In the genomic region with DNA sequence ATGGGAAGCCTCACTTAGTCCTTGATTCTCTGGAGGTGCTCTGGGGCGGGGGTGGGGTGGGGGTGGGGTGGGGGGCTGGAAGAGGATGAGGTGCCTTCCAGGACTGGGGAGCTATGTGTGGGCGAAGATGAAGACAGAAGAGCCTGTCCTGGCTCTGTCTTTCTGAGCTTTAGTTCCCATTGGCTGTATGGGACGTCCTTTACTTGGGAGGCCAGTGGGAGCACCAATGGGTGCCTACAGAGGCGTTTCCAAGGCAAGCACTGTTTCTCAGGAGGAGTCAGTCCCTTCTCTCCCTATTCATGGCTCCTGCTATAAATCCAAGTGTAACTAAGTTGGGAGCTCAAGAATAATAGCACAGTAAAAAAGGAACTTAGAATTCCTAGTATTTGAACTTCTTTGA, we compare ENCODE assay signal across 9 mouse cellular contexts.
DNase-seq lines count a peak whose midpoint lies in the region; ATAC-seq lines count a peak whose summit lies in the region.
"Had no signal": no experiment of that assay in that cellular context is flagged by ENCODE, and none has a peak within 500 bp of the region (broad histone marks: within the 10 kb centered on the region; RNA-seq: fewer than 3 reads in every experiment).

No protein-coding gene starts in this region.

- no peak for ATAC-seq in heart, embryonic 12.5 days (ENCODE audit: insufficient number of reproducible peaks, low FRiP score)
- no peak for ATAC-seq in erythroblast, adult 5-6 weeks (replicated peaks; ENCODE audit: low FRiP score, poor library complexity, severe bottlenecking)
- ATAC-seq in forebrain, embryonic 16.5 days, result no peak; the same call in 1 of the 2 replicates

- H3K9me3 ChIP-seq in heart, embryonic 10.5 days, result no peaks in the 10 kb centered on the region
- H3K9me3 ChIP-seq in heart, embryonic 12.5 days (replicated peaks), result no peaks in the 10 kb centered on the region
- no peaks in the 10 kb centered on the region for H3K9me3 ChIP-seq in forebrain, embryonic 16.5 days (ENCODE audit: control insufficient read depth, low read length)
- H3K9me3 ChIP-seq: liver, embryonic 13.5 days had no signal

- H3K4me1 ChIP-seq in heart, embryonic 10.5 days, result 0 out of 2 replicates have a peak, but pooled peaks cover 5% of the 10 kb centered on the region
- no peaks in the 10 kb centered on the region for H3K4me1 ChIP-seq in heart, embryonic 12.5 days (replicated peaks)
- H3K4me1 ChIP-seq in forebrain, embryonic 16.5 days (replicated peaks; ENCODE audit: control insufficient read depth, insufficient read depth, low read length), result peaks cover 5% of the 10 kb centered on the region; the same call in 1 of the 2 replicates
- H3K4me1 ChIP-seq: liver, embryonic 13.5 days had no signal

- H3K27ac ChIP-seq in heart, embryonic 10.5 days, result no peak overlapping the region
- no peak overlapping the region for H3K27ac ChIP-seq in heart, embryonic 12.5 days (ENCODE audit: poor library complexity, severe bottlenecking)
- H3K27ac ChIP-seq in forebrain, embryonic 16.5 days (ENCODE audit: low read length), result no peak overlapping the region
- H3K27ac ChIP-seq: liver, embryonic 13.5 days had no signal

- no peak overlapping the region for H3K4me3 ChIP-seq in heart, embryonic 10.5 days
- H3K4me3 ChIP-seq in heart, embryonic 12.5 days, result no peak overlapping the region
- no peak overlapping the region for H3K4me3 ChIP-seq in forebrain, embryonic 16.5 days (replicated peaks; ENCODE audit: low read length)
- H3K4me3 ChIP-seq: liver, embryonic 13.5 days had no signal

- 56% methylated on average over 4 of the region's 4 CpGs for WGBS in heart, embryonic 10.5 days
- 52% methylated on average over 4 of the region's 4 CpGs for WGBS in heart, embryonic 12.5 days
- 58% methylated on average over 4 of the region's 4 CpGs for WGBS in forebrain, embryonic 16.5 days

- no peak overlapping the region for H3K4me2 ChIP-seq in heart, embryonic 12.5 days
- H3K4me2 ChIP-seq in forebrain, embryonic 16.5 days (ENCODE audit: low read length), result no peak overlapping the region
- H3K4me2 ChIP-seq: liver, embryonic 13.5 days had no signal

- no peaks in the 10 kb centered on the region for H3K27me3 ChIP-seq in heart, embryonic 10.5 days (ENCODE audit: insufficient read depth, poor library complexity, severe bottlenecking)
- H3K27me3 ChIP-seq in heart, embryonic 12.5 days (replicated peaks), result no peaks in the 10 kb centered on the region
- no peaks in the 10 kb centered on the region for H3K27me3 ChIP-seq in forebrain, embryonic 16.5 days (replicated peaks; ENCODE audit: control insufficient read depth, insufficient read depth, low read length)
- H3K27me3 ChIP-seq: liver, embryonic 13.5 days had no signal

- no peak overlapping the region for H3K9ac ChIP-seq in heart, embryonic 12.5 days
- H3K9ac ChIP-seq in forebrain, embryonic 16.5 days (replicated peaks; ENCODE audit: low read depth, low read length), result no peak overlapping the region
- H3K9ac ChIP-seq: liver, embryonic 13.5 days had no signal

- no peaks in the 10 kb centered on the region for H3K36me3 ChIP-seq in heart, embryonic 10.5 days
- H3K36me3 ChIP-seq in heart, embryonic 12.5 days, result no peaks in the 10 kb centered on the region
- H3K36me3 ChIP-seq in forebrain, embryonic 16.5 days (ENCODE audit: control insufficient read depth, insufficient read depth), result no peaks in the 10 kb centered on the region
- H3K36me3 ChIP-seq: liver, embryonic 13.5 days had no signal

- DNase-seq in heart, embryonic 10.5 days (ENCODE audit: low spot score), result peak; percentile 31
- peak; percentile 29 for DNase-seq in 3134 (ENCODE audit: extremely low read depth, insufficient read length, low spot score)
- DNase-seq in adrenal gland, adult 8-10 months, result peak; percentile 9
- peak; percentile 62 for DNase-seq in kidney, postnatal 10 days
- no peak for DNase-seq in spleen, postnatal 10 days (ENCODE audit: low spot score in 2 of 2)
- DNase-seq: liver, embryonic 13.5 days had no signal

Comparison
In these comparisons a context has a peak if more than half of its experiments do, and no peak if none do; other contexts are left out.
1. DNase-seq: peak in heart, embryonic 10.5 days (single experiment), 3134 (single experiment), adrenal gland, adult 8-10 months (single experiment) and kidney, postnatal 10 days (single experiment); none in spleen, postnatal 10 days (0 of 2).